Comparison of ENCODE assay signal across 9 mouse cellular contexts in the genomic region with DNA sequence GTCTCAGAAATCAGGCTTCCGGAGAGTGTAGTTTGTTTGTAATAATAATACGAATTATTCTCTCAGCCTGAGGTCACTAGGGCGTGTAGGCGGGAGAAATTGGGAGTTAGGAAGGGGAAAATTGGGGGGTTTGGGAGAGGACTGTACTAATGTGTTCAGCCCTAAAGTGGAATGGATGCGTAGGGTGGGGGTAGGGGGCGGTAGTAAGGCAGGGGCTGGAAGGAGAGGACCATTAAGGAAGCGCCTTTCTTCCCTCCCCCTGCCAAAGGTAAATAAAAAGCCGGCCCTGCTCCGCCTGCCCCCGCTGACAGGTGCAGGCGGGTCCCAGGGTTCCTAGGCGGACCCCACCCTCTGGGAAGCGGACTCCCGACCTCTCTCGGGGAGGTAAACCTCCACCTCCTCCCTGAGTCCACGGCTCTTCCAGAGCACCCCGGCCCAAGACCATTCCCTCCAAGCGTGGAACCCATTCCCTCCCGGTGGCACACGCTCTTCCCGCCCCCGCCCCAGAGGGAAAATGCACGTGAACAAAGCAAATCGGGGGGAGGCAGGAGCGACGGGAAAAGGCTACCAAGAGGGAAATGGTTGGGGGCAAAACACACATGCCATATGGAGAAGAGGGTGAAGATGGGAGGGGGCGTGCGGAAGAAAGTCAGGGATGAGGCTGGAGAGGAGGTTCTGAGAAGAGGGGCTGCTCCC. TPM values are rescaled to one million over a fixed set of nuclear protein-coding genes. Genes with fewer than 3 reads are reported as not detected.
A peak's percentile ranks its signal among the peaks of the same experiment; 100 is the strongest.
DNase-seq lines count a peak whose midpoint lies in the region; ATAC-seq and TF ChIP-seq lines count a peak whose summit lies in the region.
"Had no signal": no experiment of that assay in that cellular context is flagged by ENCODE, and none has a peak within 500 bp of the region (broad histone marks: within the 10 kb centered on the region; RNA-seq: fewer than 3 reads in every experiment).

No protein-coding gene starts in this region.

- peaks cover 19% of the 10 kb centered on the region for H3K4me1 ChIP-seq in heart, embryonic 13.5 days
- peaks cover 16% of the 10 kb centered on the region for H3K4me1 ChIP-seq in embryonic facial prominence, embryonic 15.5 days
- peaks cover 23% of the 10 kb centered on the region for H3K4me1 ChIP-seq in liver, embryonic 12.5 days
- H3K4me1 ChIP-seq in lung, adult 2 months (ENCODE audit: control insufficient read depth, insufficient read depth, low read length): peaks cover 5% of the 10 kb centered on the region

- no peak for DNase-seq in heart, adult 11 months
- peak; percentile 9 for DNase-seq in ES-CJ7 (ENCODE audit: low read depth, low spot score)
- no peak for DNase-seq in natural killer cell, adult 2 months (ENCODE audit: low spot score in 2 of 2)
- DNase-seq in lung, adult 2 months: no peak

- TF ChIP-seq POLR2A in lung, adult 2 months (IDR thresholded peaks at IDR 0.05; ENCODE audit: borderline replicate concordance, extremely low read depth, low read depth, low read length): no peak

- peak overlapping the region; percentile 67 for H3K4me3 ChIP-seq in heart, embryonic 13.5 days
- peak overlapping the region; percentile 60 for H3K4me3 ChIP-seq in embryonic facial prominence, embryonic 15.5 days (replicated peaks)
- peak overlapping the region; percentile 56 for H3K4me3 ChIP-seq in liver, embryonic 12.5 days
- no peak overlapping the region for H3K4me3 ChIP-seq in lung, adult 2 months (replicated peaks; ENCODE audit: extremely low read depth, low read depth, low read length)

- no peaks in the 10 kb centered on the region for H3K9me3 ChIP-seq in heart, embryonic 13.5 days
- H3K9me3 ChIP-seq in embryonic facial prominence, embryonic 15.5 days (replicated peaks): no peaks in the 10 kb centered on the region
- no peaks in the 10 kb centered on the region for H3K9me3 ChIP-seq in liver, embryonic 12.5 days (replicated peaks)

- no peaks in the 10 kb centered on the region for H3K36me3 ChIP-seq in heart, embryonic 13.5 days
- H3K36me3 ChIP-seq in embryonic facial prominence, embryonic 15.5 days: no peaks in the 10 kb centered on the region
- H3K36me3 ChIP-seq in liver, embryonic 12.5 days: no peaks in the 10 kb centered on the region

- peaks cover 64% of the 10 kb centered on the region for H3K27me3 ChIP-seq in heart, embryonic 13.5 days (replicated peaks)
- peaks cover 41% of the 10 kb centered on the region for H3K27me3 ChIP-seq in embryonic facial prominence, embryonic 15.5 days
- H3K27me3 ChIP-seq in liver, embryonic 12.5 days (replicated peaks): peaks cover 65% of the 10 kb centered on the region

- peak overlapping the region; percentile 67 for H3K9ac ChIP-seq in heart, embryonic 13.5 days
- H3K9ac ChIP-seq in embryonic facial prominence, embryonic 15.5 days: peak overlapping the region; percentile 31; the same call in 1 of the 2 replicates
- H3K9ac ChIP-seq in liver, embryonic 12.5 days: no peak overlapping the region

- WGBS in heart, embryonic 13.5 days: under 1% methylated on average over 24 of the region's 28 CpGs
- WGBS in embryonic facial prominence, embryonic 15.5 days: 1% methylated on average over 28 of the region's 28 CpGs
- WGBS in liver, embryonic 12.5 days (ENCODE audit: insufficient replicate concordance): 4% methylated on average over 28 of the region's 28 CpGs
- WGBS in lung, adult 2 months: 5% methylated on average over 28 of the region's 28 CpGs

- TF ChIP-seq CTCF in lung, adult 2 months (IDR thresholded peaks at IDR 0.05; ENCODE audit: insufficient read depth, low read length): no peak

- peak overlapping the region; percentile 97 for H3K4me2 ChIP-seq in heart, embryonic 13.5 days
- peak overlapping the region; percentile 98 for H3K4me2 ChIP-seq in embryonic facial prominence, embryonic 15.5 days (replicated peaks)
- H3K4me2 ChIP-seq in liver, embryonic 12.5 days: peak overlapping the region; percentile 78

- no peak for ATAC-seq in heart, embryonic 13.5 days (ENCODE audit: extremely low read depth, insufficient number of reproducible peaks, low FRiP score, low TSS enrichment)
- ATAC-seq in embryonic facial prominence, embryonic 15.5 days (ENCODE audit: insufficient number of reproducible peaks, low FRiP score, low TSS enrichment, low read depth): no peak
- ATAC-seq in liver, embryonic 12.5 days: no peak
- ATAC-seq in megakaryocyte-erythroid progenitor cell, adult 5-6 weeks (replicated peaks; ENCODE audit: low FRiP score, low TSS enrichment, poor library complexity, severe bottlenecking): no peak

- no peak overlapping the region for H3K27ac ChIP-seq in heart, embryonic 13.5 days (replicated peaks)
- H3K27ac ChIP-seq in embryonic facial prominence, embryonic 15.5 days (replicated peaks): no peak overlapping the region
- no peak overlapping the region for H3K27ac ChIP-seq in liver, embryonic 12.5 days

RNA-seq across cellular contexts. Expression of a gene that starts 0.9 kb away (rescaled TPM):
- polyA plus RNA-seq in heart, embryonic 13.5 days (2015; fragmentation: Nextera tagmentation; extraction: Ambion mirVana): 0.17 TPM in 2 replicates
- 0.23 and 0.24 TPM in 2 replicates for polyA plus RNA-seq in embryonic facial prominence, embryonic 15.5 days (2015; fragmentation: Nextera tagmentation; extraction: Ambion mirVana)
- not detected in 2 replicates for polyA plus RNA-seq in liver, embryonic 12.5 days (2016; fragmentation: Nextera tagmentation; extraction: Ambion mirVana)
- not detected in 2 replicates for total RNA-seq in megakaryocyte-erythroid progenitor cell, adult 5-6 weeks (2014; fragmentation: Nextera tagmentation)
- total RNA-seq in megakaryocyte-erythroid progenitor cell, adult 5-6 weeks (2017): not detected in 2 replicates
- 0.42 and 0.45 TPM in 2 replicates for polyA plus RNA-seq in lung, adult 2 months (2012; rRNA removed)
- total RNA-seq: MEL had no signal

RNA-seq across cellular contexts. Expression of a gene that starts 25.9 kb away (rescaled TPM):
- 156 and 173 TPM in 2 replicates for polyA plus RNA-seq in heart, embryonic 13.5 days (2015; fragmentation: Nextera tagmentation; extraction: Ambion mirVana)
- 127 and 131 TPM in 2 replicates for polyA plus RNA-seq in embryonic facial prominence, embryonic 15.5 days (2015; fragmentation: Nextera tagmentation; extraction: Ambion mirVana)
- polyA plus RNA-seq in liver, embryonic 12.5 days (2016; fragmentation: Nextera tagmentation; extraction: Ambion mirVana): 66.3 and 66.5 TPM in 2 replicates
- total RNA-seq in megakaryocyte-erythroid progenitor cell, adult 5-6 weeks (2014; fragmentation: Nextera tagmentation): 43.6 and 51.9 TPM in 2 replicates
- 8.7 and 15.9 TPM in 2 replicates for total RNA-seq in megakaryocyte-erythroid progenitor cell, adult 5-6 weeks (2017)
- 311 and 352 TPM in 2 replicates for polyA plus RNA-seq in lung, adult 2 months (2012; rRNA removed)

RNA-seq across cellular contexts. Expression of a gene that starts 37.0 kb away (rescaled TPM):
- polyA plus RNA-seq in heart, embryonic 13.5 days (2015; fragmentation: Nextera tagmentation; extraction: Ambion mirVana): 0.50 and 0.67 TPM in 2 replicates
- polyA plus RNA-seq in embryonic facial prominence, embryonic 15.5 days (2015; fragmentation: Nextera tagmentation; extraction: Ambion mirVana): 0.08 and 0.24 TPM in 2 replicates
- polyA plus RNA-seq in liver, embryonic 12.5 days (2016; fragmentation: Nextera tagmentation; extraction: Ambion mirVana): 0.12 TPM in 1 of 2 replicates, not detected in the other
- not detected in 2 replicates for total RNA-seq in megakaryocyte-erythroid progenitor cell, adult 5-6 weeks (2014; fragmentation: Nextera tagmentation)
- total RNA-seq in megakaryocyte-erythroid progenitor cell, adult 5-6 weeks (2017): not detected in 2 replicates
- polyA plus RNA-seq in lung, adult 2 months (2012; rRNA removed): 0.34 and 1.5 TPM in 2 replicates

RNA-seq across cellular contexts. Expression of a gene that starts 49.5 kb away (rescaled TPM):
- 3.3 and 3.4 TPM in 2 replicates for polyA plus RNA-seq in heart, embryonic 13.5 days (2015; fragmentation: Nextera tagmentation; extraction: Ambion mirVana)
- polyA plus RNA-seq in embryonic facial prominence, embryonic 15.5 days (2015; fragmentation: Nextera tagmentation; extraction: Ambion mirVana): 19.5 and 21.6 TPM in 2 replicates
- 2.6 and 3.4 TPM in 2 replicates for polyA plus RNA-seq in liver, embryonic 12.5 days (2016; fragmentation: Nextera tagmentation; extraction: Ambion mirVana)
- not detected in 2 replicates for total RNA-seq in megakaryocyte-erythroid progenitor cell, adult 5-6 weeks (2014; fragmentation: Nextera tagmentation)
- total RNA-seq in megakaryocyte-erythroid progenitor cell, adult 5-6 weeks (2017): not detected in 2 replicates
- 22.4 and 26.7 TPM in 2 replicates for polyA plus RNA-seq in lung, adult 2 months (2012; rRNA removed)
- total RNA-seq: MEL had no signal

RNA-seq across cellular contexts. Expression of a gene that starts 58.7 kb away (rescaled TPM):
- polyA plus RNA-seq in heart, embryonic 13.5 days (2015; fragmentation: Nextera tagmentation; extraction: Ambion mirVana): 30.9 and 31.8 TPM in 2 replicates
- polyA plus RNA-seq in embryonic facial prominence, embryonic 15.5 days (2015; fragmentation: Nextera tagmentation; extraction: Ambion mirVana): 45.8 and 46.5 TPM in 2 replicates
- 34.4 and 36.0 TPM in 2 replicates for polyA plus RNA-seq in liver, embryonic 12.5 days (2016; fragmentation: Nextera tagmentation; extraction: Ambion mirVana)
- 68.3 and 86.6 TPM in 2 replicates for total RNA-seq in megakaryocyte-erythroid progenitor cell, adult 5-6 weeks (2014; fragmentation: Nextera tagmentation)
- 51.2 and 76.1 TPM in 2 replicates for total RNA-seq in megakaryocyte-erythroid progenitor cell, adult 5-6 weeks (2017)
- 24.2 and 36.7 TPM in 2 replicates for polyA plus RNA-seq in lung, adult 2 months (2012; rRNA removed)
